Mouse (Mus musculus): Measurements from ENCODE around the gene Ptger2. TPM values are rescaled to one million over a fixed set of nuclear protein-coding genes. Genes with fewer than 3 reads are reported as not detected.
A peak's percentile ranks its signal among the peaks of the same experiment; 100 is the strongest.

The Ptger2 gene
- polyA plus RNA-seq, 1 experiment from 2014 or later, result 0.04 TPM

- Histone ChIP-seq H3K27me3 (replicated peaks; ENCODE audit: control insufficient read depth, insufficient read depth, low read length) (no peaks in the 10 kb centered on the region), H3K4me3 (ENCODE audit: low read depth, low read length) (no peak overlapping the region)
- no peak for DNase-seq (ENCODE audit: low spot score)
Observed at GRCm38 (mm10) chr14:45021551-45021950, 33.6 kb downstream of the Ptger2 start.

DNA sequence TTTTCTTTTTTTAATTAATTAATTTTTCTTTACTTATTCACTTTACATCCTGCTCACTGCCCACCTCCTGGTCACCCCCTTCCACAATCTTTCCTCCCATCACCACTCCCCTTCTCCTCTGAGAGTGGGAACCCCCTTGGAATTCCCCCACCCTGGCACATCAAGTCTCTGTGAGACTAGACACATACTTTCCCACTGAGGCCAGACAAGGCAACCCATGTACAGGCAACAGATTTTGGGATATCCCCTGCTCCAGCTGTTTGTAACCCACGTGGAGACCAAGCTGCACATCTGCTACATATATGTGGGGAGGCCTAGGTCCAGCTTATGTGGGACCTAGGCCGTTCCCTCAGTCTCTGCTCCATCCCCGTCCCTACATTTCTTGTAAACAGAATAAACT, 46.3 kb downstream of the Ptger2 start:
- no peak overlapping the region for H3K4me2 ChIP-seq
- no peak overlapping the region for H3K27ac ChIP-seq (ENCODE audit: low read depth, low read length)
- no peak overlapping the region for H3K4me3 ChIP-seq (ENCODE audit: low read depth, low read length)
- no peaks in the 10 kb centered on the region for H3K9me3 ChIP-seq (ENCODE audit: control insufficient read depth, low read length)
- H3K36me3 ChIP-seq (ENCODE audit: control insufficient read depth, insufficient read depth, low read length), result no peaks in the 10 kb centered on the region
- ATAC-seq (replicated peaks; ENCODE audit: low FRiP score) (no peak), DNase-seq (ENCODE audit: low spot score) (no peak)
- no peaks in the 10 kb centered on the region for H3K27me3 ChIP-seq (replicated peaks; ENCODE audit: control insufficient read depth, insufficient read depth, low read length)
- 69% methylated on average over 3 of the region's 3 CpGs for WGBS
- no peaks in the 10 kb centered on the region for H3K4me1 ChIP-seq (replicated peaks; ENCODE audit: control insufficient read depth, insufficient read depth, low read length)
- no peak overlapping the region for H3K9ac ChIP-seq (ENCODE audit: low read depth, low read length)

More at GRCm38 (mm10) chr14:45021551-45021950, 33.6 kb downstream of the Ptger2 start:
- Histone ChIP-seq H3K9ac (ENCODE audit: low read depth, low read length) (no peak overlapping the region), H3K36me3 (ENCODE audit: control insufficient read depth, insufficient read depth, low read length) (no peaks in the 10 kb centered on the region), H3K4me1 (replicated peaks; ENCODE audit: control insufficient read depth, insufficient read depth, low read length) (no peaks in the 10 kb centered on the region), H3K4me2 (no peak overlapping the region), H3K27ac (ENCODE audit: low read depth, low read length) (no peak overlapping the region), H3K9me3 (ENCODE audit: control insufficient read depth, low read length) (no peaks in the 10 kb centered on the region)
- no peak for ATAC-seq (replicated peaks; ENCODE audit: low FRiP score)
- 72% methylated on average over 3 of the region's 3 CpGs for WGBS

DNA sequence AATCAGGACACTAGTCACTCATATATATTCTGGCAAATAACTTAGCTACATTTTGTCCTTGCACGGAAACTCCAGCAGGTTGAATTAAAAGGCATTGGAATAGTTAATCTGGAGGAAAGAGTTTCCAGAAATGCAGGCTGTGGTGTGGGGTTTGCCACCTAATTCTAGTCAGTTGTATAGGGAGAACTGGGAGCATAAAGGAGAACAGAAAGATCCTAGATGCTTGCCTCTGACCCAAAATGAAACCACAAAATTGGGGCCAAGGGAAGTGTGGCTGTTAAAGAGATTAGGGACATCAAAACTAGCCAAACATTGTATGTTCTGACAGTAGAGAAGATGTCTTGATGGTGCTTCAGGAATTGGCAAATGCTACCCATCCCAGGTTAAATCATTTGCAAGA, 48.6 kb downstream of the Ptger2 start:
- no peaks in the 10 kb centered on the region for H3K4me1 ChIP-seq (replicated peaks; ENCODE audit: control insufficient read depth, insufficient read depth, low read length)
- H3K4me3 ChIP-seq (ENCODE audit: low read depth, low read length), result no peak overlapping the region
- H3K9me3 ChIP-seq (ENCODE audit: control insufficient read depth, low read length), result no peaks in the 10 kb centered on the region
- no peaks in the 10 kb centered on the region for H3K36me3 ChIP-seq (ENCODE audit: control insufficient read depth, insufficient read depth, low read length)
- H3K27ac ChIP-seq (ENCODE audit: low read depth, low read length), result no peak overlapping the region
- H3K9ac ChIP-seq (ENCODE audit: low read depth, low read length), result no peak overlapping the region
- ATAC-seq (replicated peaks; ENCODE audit: low FRiP score), result no peak
- H3K27me3 ChIP-seq (replicated peaks; ENCODE audit: control insufficient read depth, insufficient read depth, low read length), result no peaks in the 10 kb centered on the region
- H3K4me2 ChIP-seq, result no peak overlapping the region
- 89% methylated on average over 1 of the region's 1 CpGs for WGBS
- DNase-seq (ENCODE audit: low spot score), result no peak

DNA sequence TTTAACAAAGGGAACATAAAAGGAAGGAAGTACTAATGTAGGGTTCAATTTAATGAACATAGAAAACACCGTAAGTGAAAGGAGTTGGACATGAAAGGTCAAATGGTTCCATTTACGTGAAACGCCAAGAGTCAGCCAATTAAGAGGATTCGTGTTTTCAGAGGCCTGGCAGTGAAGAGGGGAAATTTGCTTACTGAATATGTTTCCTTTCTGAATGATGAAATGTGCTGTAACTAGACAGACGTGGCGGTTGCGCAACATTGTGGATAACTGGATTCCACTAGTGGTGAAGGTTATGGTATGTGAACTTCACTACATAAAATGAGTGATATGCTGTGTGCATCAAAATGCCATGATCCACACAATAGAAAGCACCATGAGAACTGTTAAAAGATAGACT, 50.1 kb downstream of the Ptger2 start:
- DNase-seq (ENCODE audit: low spot score) (no peak), ATAC-seq (replicated peaks; ENCODE audit: low FRiP score) (no peak)
- Histone ChIP-seq H3K36me3 (ENCODE audit: control insufficient read depth, insufficient read depth, low read length) (no peaks in the 10 kb centered on the region), H3K4me1 (replicated peaks; ENCODE audit: control insufficient read depth, insufficient read depth, low read length) (no peaks in the 10 kb centered on the region), H3K4me2 (no peak overlapping the region), H3K9me3 (ENCODE audit: control insufficient read depth, low read length) (no peaks in the 10 kb centered on the region), H3K27ac (ENCODE audit: low read depth, low read length) (no peak overlapping the region), H3K9ac (ENCODE audit: low read depth, low read length) (no peak overlapping the region), H3K27me3 (replicated peaks; ENCODE audit: control insufficient read depth, insufficient read depth, low read length) (no peaks in the 10 kb centered on the region), H3K4me3 (ENCODE audit: low read depth, low read length) (no peak overlapping the region)
- 83% methylated on average over 7 of the region's 7 CpGs for WGBS

DNA sequence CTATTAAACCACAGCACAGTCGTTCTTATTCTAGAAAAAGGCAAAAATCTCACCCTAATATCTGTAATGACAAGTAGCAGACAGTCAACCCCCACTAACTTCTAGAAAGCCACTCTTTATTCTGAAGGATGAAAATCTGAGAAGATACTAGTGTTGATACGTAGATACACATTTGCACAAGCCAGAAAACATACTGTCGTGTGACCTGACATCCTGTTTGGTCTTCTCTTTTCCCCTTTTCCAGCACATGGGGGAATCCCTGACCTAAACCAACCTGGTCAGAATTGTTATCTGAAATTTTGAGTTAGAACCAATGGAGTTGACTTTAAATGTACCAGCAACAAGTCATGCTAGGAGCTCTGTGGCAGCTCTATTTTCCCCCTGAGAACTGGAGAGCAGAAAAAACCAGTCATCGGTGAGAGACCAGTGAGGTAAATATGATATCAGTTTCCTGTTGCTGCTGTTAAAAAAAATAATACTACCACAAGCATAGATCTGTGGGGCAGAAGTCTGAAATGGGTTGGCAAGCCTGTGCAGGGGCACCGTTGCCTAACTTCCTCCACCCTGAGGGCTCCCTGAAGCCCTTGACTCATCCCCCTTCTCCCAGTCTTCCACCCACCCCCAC, 53.0 kb downstream of the Ptger2 start:
- Histone ChIP-seq H3K4me2 (no peak overlapping the region), H3K9me3 (ENCODE audit: control insufficient read depth, low read length) (no peaks in the 10 kb centered on the region), H3K9ac (ENCODE audit: low read depth, low read length) (no peak overlapping the region), H3K36me3 (ENCODE audit: control insufficient read depth, insufficient read depth, low read length) (no peaks in the 10 kb centered on the region), H3K4me3 (ENCODE audit: low read depth, low read length) (no peak overlapping the region), H3K27ac (ENCODE audit: low read depth, low read length) (no peak overlapping the region), H3K27me3 (replicated peaks; ENCODE audit: control insufficient read depth, insufficient read depth, low read length) (no peaks in the 10 kb centered on the region), H3K4me1 (replicated peaks; ENCODE audit: control insufficient read depth, insufficient read depth, low read length) (no peaks in the 10 kb centered on the region)
- 55% methylated on average over 5 of the region's 5 CpGs for WGBS
- DNase-seq (ENCODE audit: low spot score) (no peak), ATAC-seq (replicated peaks; ENCODE audit: low FRiP score) (no peak)

- H3K27me3 ChIP-seq (replicated peaks; ENCODE audit: control insufficient read depth, insufficient read depth, low read length), result no peaks in the 10 kb centered on the region
- no peak for ATAC-seq (replicated peaks; ENCODE audit: low FRiP score)
- H3K4me1 ChIP-seq (replicated peaks; ENCODE audit: control insufficient read depth, insufficient read depth, low read length), result no peaks in the 10 kb centered on the region
- no peaks in the 10 kb centered on the region for H3K36me3 ChIP-seq (ENCODE audit: control insufficient read depth, insufficient read depth, low read length)
- no peak overlapping the region for H3K27ac ChIP-seq (ENCODE audit: low read depth, low read length)
- H3K4me3 ChIP-seq (ENCODE audit: low read depth, low read length), result no peak overlapping the region
- no peak overlapping the region for H3K4me2 ChIP-seq
- no peak overlapping the region for H3K9ac ChIP-seq (ENCODE audit: low read depth, low read length)
- no peaks in the 10 kb centered on the region for H3K9me3 ChIP-seq (ENCODE audit: control insufficient read depth, low read length)
- 80% methylated on average over 2 of the region's 2 CpGs for WGBS
- DNase-seq (ENCODE audit: low spot score), result no peak
Observed at GRCm38 (mm10) chr14:45048128-45048527, 60.1 kb downstream of the Ptger2 start.

- no peaks in the 10 kb centered on the region for H3K9me3 ChIP-seq (ENCODE audit: control insufficient read depth, low read length)
- ATAC-seq (replicated peaks; ENCODE audit: low FRiP score), result no peak; the same call in 1 of the 2 replicates
- no peak overlapping the region for H3K4me2 ChIP-seq
- H3K36me3 ChIP-seq (ENCODE audit: control insufficient read depth, insufficient read depth, low read length), result no peaks in the 10 kb centered on the region
- H3K27ac ChIP-seq (ENCODE audit: low read depth, low read length), result 0 out of 2 replicates have a peak overlapping the region, but pooled peaks have one; percentile 8
- 40% methylated on average over 7 of the region's 7 CpGs for WGBS
- DNase-seq (ENCODE audit: low spot score), result no peak
- no peaks in the 10 kb centered on the region for H3K27me3 ChIP-seq (replicated peaks; ENCODE audit: control insufficient read depth, insufficient read depth, low read length)
- no peak overlapping the region for H3K4me3 ChIP-seq (ENCODE audit: low read depth, low read length)
- no peaks in the 10 kb centered on the region for H3K4me1 ChIP-seq (replicated peaks; ENCODE audit: control insufficient read depth, insufficient read depth, low read length)
- H3K9ac ChIP-seq (ENCODE audit: low read depth, low read length), result no peak overlapping the region
Observed at GRCm38 (mm10) chr14:45049689-45050418, 61.9 kb downstream of the Ptger2 start.

DNA sequence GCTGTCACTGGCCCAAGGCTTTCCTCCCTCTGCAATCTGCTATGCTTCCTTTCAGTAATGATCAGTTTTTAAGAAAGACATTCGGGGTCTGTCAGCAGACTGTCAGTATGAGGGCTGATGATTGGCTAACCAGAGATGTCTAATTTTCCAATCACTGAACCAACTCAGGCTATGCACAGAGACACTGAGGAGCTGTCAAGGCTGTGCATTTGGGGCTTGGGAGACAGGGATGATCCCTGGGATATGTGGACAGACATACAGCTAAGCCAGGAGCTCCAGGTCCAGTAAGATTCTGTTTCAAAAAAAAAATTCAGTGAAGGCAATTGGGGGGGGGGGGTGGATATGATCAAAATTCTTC, 62.4 kb downstream of the Ptger2 start:
- Histone ChIP-seq H3K9me3 (ENCODE audit: control insufficient read depth, low read length) (no peaks in the 10 kb centered on the region), H3K36me3 (ENCODE audit: control insufficient read depth, insufficient read depth, low read length) (no peaks in the 10 kb centered on the region), H3K27me3 (replicated peaks; ENCODE audit: control insufficient read depth, insufficient read depth, low read length) (no peaks in the 10 kb centered on the region), H3K27ac (ENCODE audit: low read depth, low read length) (no peak overlapping the region), H3K4me1 (replicated peaks; ENCODE audit: control insufficient read depth, insufficient read depth, low read length) (no peaks in the 10 kb centered on the region), H3K4me2 (no peak overlapping the region), H3K9ac (ENCODE audit: low read depth, low read length) (no peak overlapping the region), H3K4me3 (ENCODE audit: low read depth, low read length) (no peak overlapping the region)
- ATAC-seq (replicated peaks; ENCODE audit: low FRiP score), result no peak
- 58% methylated on average over 1 of the region's 1 CpGs for WGBS
- no peak for DNase-seq (ENCODE audit: low spot score)

GRCm38 (mm10) chr14:45051116-45051515, 63.1 kb downstream of the Ptger2 start:
- Histone ChIP-seq H3K4me2 (no peak overlapping the region), H3K4me1 (replicated peaks; ENCODE audit: control insufficient read depth, insufficient read depth, low read length) (no peaks in the 10 kb centered on the region), H3K9me3 (ENCODE audit: control insufficient read depth, low read length) (no peaks in the 10 kb centered on the region), H3K27ac (ENCODE audit: low read depth, low read length) (no peak overlapping the region), H3K9ac (ENCODE audit: low read depth, low read length) (no peak overlapping the region), H3K36me3 (ENCODE audit: control insufficient read depth, insufficient read depth, low read length) (no peaks in the 10 kb centered on the region), H3K27me3 (replicated peaks; ENCODE audit: control insufficient read depth, insufficient read depth, low read length) (no peaks in the 10 kb centered on the region), H3K4me3 (ENCODE audit: low read depth, low read length) (no peak overlapping the region)
- no peak for ATAC-seq (replicated peaks; ENCODE audit: low FRiP score)
- 79% methylated on average over 7 of the region's 7 CpGs for WGBS
- no peak for DNase-seq (ENCODE audit: low spot score)
